Mouse (Mus musculus): ENCODE results near the gene Gtf2ird2. TPM values are rescaled to one million over a fixed set of nuclear protein-coding genes. Genes with fewer than 3 reads are reported as not detected.

Gtf2ird2 gene
- polyA plus RNA-seq, 1 experiment from 2014 or later: 11.0 TPM

DNA sequence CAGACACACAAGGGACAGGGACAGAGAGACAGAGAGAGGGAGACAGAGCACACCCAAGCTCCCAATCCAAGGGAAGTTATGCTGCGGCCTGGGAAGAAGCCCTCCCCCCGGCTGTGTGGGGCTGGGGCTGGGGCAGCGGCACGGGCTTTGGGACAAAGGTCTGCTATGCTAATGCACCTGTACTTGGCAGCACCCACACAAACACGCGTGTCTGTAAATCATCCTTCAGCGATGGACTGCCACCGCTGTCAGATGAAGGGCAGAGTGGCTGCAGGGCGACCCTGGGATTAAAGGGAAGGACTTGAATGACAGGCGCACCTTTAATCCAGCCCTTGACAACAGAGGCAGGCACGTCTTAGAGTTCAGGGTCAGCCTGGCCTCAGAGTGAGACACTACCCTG lies 87.6 kb downstream of the Gtf2ird2 start:
- WGBS: 84% methylated on average over 11 of the region's 11 CpGs
- no peak overlapping the region for H3K27ac ChIP-seq (ENCODE audit: low read length)
- ATAC-seq (ENCODE audit: low FRiP score, low TSS enrichment): 0 out of 2 replicates have a peak, but pooled peaks have one; percentile 37

DNA sequence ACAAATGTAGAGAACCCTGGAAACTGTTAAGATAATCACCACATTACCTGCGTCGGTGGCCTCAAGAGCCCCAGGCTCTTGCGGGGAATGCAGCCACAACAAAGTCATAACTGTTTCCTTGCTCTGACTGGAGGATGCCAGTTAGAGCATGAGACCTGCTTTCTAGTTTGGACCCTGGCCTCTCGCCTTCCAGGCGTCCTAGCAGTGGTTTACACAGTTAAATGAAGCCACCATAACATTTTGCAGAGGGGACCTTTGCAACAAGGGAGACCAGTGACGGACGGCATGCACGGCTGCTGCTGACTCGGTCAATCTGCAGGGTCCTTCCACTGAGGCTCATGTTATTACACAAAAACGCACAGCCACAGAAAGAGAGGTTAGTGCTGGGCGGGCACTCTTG lies 88.9 kb downstream of the Gtf2ird2 start:
- Histone ChIP-seq H3K9me3 (ENCODE audit: low read length) (no peaks in the 10 kb centered on the region), H3K27me3 (ENCODE audit: insufficient read depth, low read length) (no peaks in the 10 kb centered on the region), H3K9ac (replicated peaks; ENCODE audit: low read length) (no peak overlapping the region), H3K4me1 (ENCODE audit: insufficient read depth, low read length) (no peaks in the 10 kb centered on the region), H3K36me3 (ENCODE audit: insufficient read depth, low read length) (peaks cover 77% of the 10 kb centered on the region), H3K4me2 (replicated peaks; ENCODE audit: low read depth, low read length) (no peak overlapping the region), H3K4me3 (ENCODE audit: low read length) (no peak overlapping the region), H3K27ac (ENCODE audit: low read length) (no peak overlapping the region)
- WGBS: 78% methylated on average over 11 of the region's 11 CpGs
- no peak for ATAC-seq (ENCODE audit: low FRiP score, low TSS enrichment)

More for the DNA sequence above, 87.6 kb downstream of the Gtf2ird2 start:
- H3K9me3 ChIP-seq (ENCODE audit: low read length): no peaks in the 10 kb centered on the region
- no peak overlapping the region for H3K9ac ChIP-seq (replicated peaks; ENCODE audit: low read length)
- no peak overlapping the region for H3K4me2 ChIP-seq (replicated peaks; ENCODE audit: low read depth, low read length)
- H3K27me3 ChIP-seq (ENCODE audit: insufficient read depth, low read length): no peaks in the 10 kb centered on the region
- H3K4me3 ChIP-seq (ENCODE audit: low read length): no peak overlapping the region
- H3K4me1 ChIP-seq (ENCODE audit: insufficient read depth, low read length): no peaks in the 10 kb centered on the region
- H3K36me3 ChIP-seq (ENCODE audit: insufficient read depth, low read length): peaks cover 78% of the 10 kb centered on the region

GRCm38 (mm10) chr5:134273761-134274160 lies 89.9 kb downstream of the Gtf2ird2 start:
- H3K9ac ChIP-seq (replicated peaks; ENCODE audit: low read length): no peak overlapping the region
- H3K4me1 ChIP-seq (ENCODE audit: insufficient read depth, low read length): no peaks in the 10 kb centered on the region
- no peaks in the 10 kb centered on the region for H3K27me3 ChIP-seq (ENCODE audit: insufficient read depth, low read length)
- WGBS: 83% methylated on average over 8 of the region's 8 CpGs
- ATAC-seq (ENCODE audit: low FRiP score, low TSS enrichment): no peak
- H3K4me3 ChIP-seq (ENCODE audit: low read length): no peak overlapping the region
- H3K4me2 ChIP-seq (replicated peaks; ENCODE audit: low read depth, low read length): no peak overlapping the region
- H3K27ac ChIP-seq (ENCODE audit: low read length): no peak overlapping the region
- no peaks in the 10 kb centered on the region for H3K9me3 ChIP-seq (ENCODE audit: low read length)
- H3K36me3 ChIP-seq (ENCODE audit: insufficient read depth, low read length): peaks cover 74% of the 10 kb centered on the region

Other genes with a start within 250 kb of the Gtf2ird2 start
- 14.0 and 15.2 TPM in 2 replicates for gene Castor2, start 84.3 kb upstream of the Gtf2ird2 start, polyA plus RNA-seq (2015; fragmentation: Nextera tagmentation; extraction: Ambion mirVana)
- gene Rcc1l, start 7.2 kb upstream of the Gtf2ird2 start, polyA plus RNA-seq (2015; fragmentation: Nextera tagmentation; extraction: Ambion mirVana): 34.9 and 36.3 TPM in 2 replicates
- gene Ncf1, start 45.6 kb downstream of the Gtf2ird2 start, polyA plus RNA-seq (2015; fragmentation: Nextera tagmentation; extraction: Ambion mirVana): 2.5 and 4.2 TPM in 2 replicates
- 179 and 192 TPM in 2 replicates for gene Gtf2i, start 130.7 kb downstream of the Gtf2ird2 start, polyA plus RNA-seq (2015; fragmentation: Nextera tagmentation; extraction: Ambion mirVana)